Mouse (Mus musculus) heart, postnatal 0 days (tissue): Measurements from ENCODE around the gene Jkamp.

Experiments
- CTCF ChIP-seq: IDR thresholded peaks from 2 replicates; pipeline ENCODE4 v1.5.1; 2016; ENCODE audit warnings: antibody characterized with exemption, control low read depth, low read depth
- EP300 ChIP-seq: IDR thresholded peaks from 2 replicates; pipeline ENCODE4 v1.6.1; 2016; ENCODE audit warnings: antibody characterized with exemption, low read depth

- peak; percentile 29; the same call in 1 of the 2 replicates for TF ChIP-seq CTCF
- no peak for TF ChIP-seq EP300
Measured at GRCm38 (mm10) chr12:72085329-72086165, at the start of gene Jkamp, which contains the start of gene L3hypdh.
